Mouse (Mus musculus): ENCODE data around the gene Kcnc3. TPM values are rescaled to one million over a fixed set of nuclear protein-coding genes. Genes with fewer than 3 reads are reported as not detected.
A peak's percentile ranks its signal among the peaks of the same experiment; 100 is the strongest.

The Kcnc3 gene
- polyA plus RNA-seq, 1 experiment from 2014 or later, result 5.2 TPM

- H3K9me3 ChIP-seq (ENCODE audit: control insufficient read depth, low read length), result no peaks in the 10 kb centered on the region
- no peaks in the 10 kb centered on the region for H3K36me3 ChIP-seq (ENCODE audit: control insufficient read depth, insufficient read depth, low read length)
- peaks cover 20% of the 10 kb centered on the region for H3K27me3 ChIP-seq (ENCODE audit: control insufficient read depth, insufficient read depth, low read length)
- peak overlapping the region; percentile 41; the same call in 1 of the 2 replicates for H3K27ac ChIP-seq (replicated peaks; ENCODE audit: low read depth, low read length)
- H3K4me3 ChIP-seq (replicated peaks; ENCODE audit: low read depth, low read length), result peak overlapping the region; percentile 66
- WGBS, result 10% methylated on average over 12 of the region's 12 CpGs
- H3K9ac ChIP-seq (replicated peaks; ENCODE audit: low read length), result peak overlapping the region; percentile 57
- DNase-seq (peak; percentile 13), ATAC-seq (ENCODE audit: low FRiP score, low TSS enrichment) (no peak)
- H3K4me2 ChIP-seq (ENCODE audit: low read length), result peak overlapping the region; percentile 96
- H3K4me1 ChIP-seq (ENCODE audit: control insufficient read depth, insufficient read depth, low read length), result peaks cover 46% of the 10 kb centered on the region
These were observed 2.1 kb upstream of the Kcnc3 start for GRCm38 (mm10) chr7:44588338-44588737.

GRCm38 (mm10) chr7:44589149-44589548, 1.3 kb upstream of the Kcnc3 start:
- H3K4me2 ChIP-seq (ENCODE audit: low read length), result peak overlapping the region; percentile 96
- ATAC-seq (ENCODE audit: low FRiP score, low TSS enrichment) (no peak), DNase-seq (peak; percentile 90)
- H3K36me3 ChIP-seq (ENCODE audit: control insufficient read depth, insufficient read depth, low read length), result no peaks in the 10 kb centered on the region
- peak overlapping the region; percentile 41; the same call in 1 of the 2 replicates for H3K27ac ChIP-seq (replicated peaks; ENCODE audit: low read depth, low read length)
- peaks cover 21% of the 10 kb centered on the region for H3K27me3 ChIP-seq (ENCODE audit: control insufficient read depth, insufficient read depth, low read length)
- H3K9me3 ChIP-seq (ENCODE audit: control insufficient read depth, low read length), result no peaks in the 10 kb centered on the region
- peak overlapping the region; percentile 66 for H3K4me3 ChIP-seq (replicated peaks; ENCODE audit: low read depth, low read length)
- H3K9ac ChIP-seq (replicated peaks; ENCODE audit: low read length), result peak overlapping the region; percentile 57
- WGBS, result under 1% methylated on average over 33 of the region's 33 CpGs
- peaks cover 50% of the 10 kb centered on the region for H3K4me1 ChIP-seq (ENCODE audit: control insufficient read depth, insufficient read depth, low read length)

GRCm38 (mm10) chr7:44589946-44590345, 518 bp upstream of the Kcnc3 start:
- WGBS, result 3% methylated on average over 13 of the region's 13 CpGs
- peak; percentile 45 for DNase-seq

GRCm38 (mm10) chr7:44591348-44592116, 1.1 kb downstream of the Kcnc3 start:
- Histone ChIP-seq H3K4me1 (ENCODE audit: control insufficient read depth, insufficient read depth, low read length) (peaks cover 50% of the 10 kb centered on the region), H3K9ac (replicated peaks; ENCODE audit: low read length) (peak overlapping the region; percentile 66), H3K27ac (replicated peaks; ENCODE audit: low read depth, low read length) (peak overlapping the region; percentile 66; the same call in 1 of the 2 replicates), H3K36me3 (ENCODE audit: control insufficient read depth, insufficient read depth, low read length) (peaks cover 4% of the 10 kb centered on the region; the same call in 1 of the 2 replicates), H3K4me2 (ENCODE audit: low read length) (peak overlapping the region; percentile 96), H3K27me3 (ENCODE audit: control insufficient read depth, insufficient read depth, low read length) (peaks cover 21% of the 10 kb centered on the region), H3K9me3 (ENCODE audit: control insufficient read depth, low read length) (no peaks in the 10 kb centered on the region), H3K4me3 (replicated peaks; ENCODE audit: low read depth, low read length) (peak overlapping the region; percentile 66)
- ATAC-seq (ENCODE audit: low FRiP score, low TSS enrichment) (no peak), DNase-seq (peak; percentile 48)
- under 1% methylated on average over 54 of the region's 60 CpGs for WGBS

More at GRCm38 (mm10) chr7:44589946-44590345, 518 bp upstream of the Kcnc3 start:
- no peaks in the 10 kb centered on the region for H3K9me3 ChIP-seq (ENCODE audit: control insufficient read depth, low read length)
- no peaks in the 10 kb centered on the region for H3K36me3 ChIP-seq (ENCODE audit: control insufficient read depth, insufficient read depth, low read length)
- ATAC-seq (ENCODE audit: low FRiP score, low TSS enrichment), result no peak
- no peak overlapping the region for H3K27ac ChIP-seq (replicated peaks; ENCODE audit: low read depth, low read length)
- H3K4me3 ChIP-seq (replicated peaks; ENCODE audit: low read depth, low read length), result peak overlapping the region; percentile 66
- peaks cover 21% of the 10 kb centered on the region for H3K27me3 ChIP-seq (ENCODE audit: control insufficient read depth, insufficient read depth, low read length)
- H3K4me1 ChIP-seq (ENCODE audit: control insufficient read depth, insufficient read depth, low read length), result peaks cover 50% of the 10 kb centered on the region
- peak overlapping the region; percentile 96 for H3K4me2 ChIP-seq (ENCODE audit: low read length)
- no peak overlapping the region; the same call in 1 of the 2 replicates for H3K9ac ChIP-seq (replicated peaks; ENCODE audit: low read length)

GRCm38 (mm10) chr7:44593051-44593450, 2.6 kb downstream of the Kcnc3 start:
- Histone ChIP-seq H3K36me3 (ENCODE audit: control insufficient read depth, insufficient read depth, low read length) (peaks cover 4% of the 10 kb centered on the region; the same call in 1 of the 2 replicates), H3K4me2 (ENCODE audit: low read length) (peak overlapping the region; percentile 96), H3K9me3 (ENCODE audit: control insufficient read depth, low read length) (no peaks in the 10 kb centered on the region), H3K27me3 (ENCODE audit: control insufficient read depth, insufficient read depth, low read length) (peaks cover 19% of the 10 kb centered on the region), H3K9ac (replicated peaks; ENCODE audit: low read length) (no peak overlapping the region; the same call in 1 of the 2 replicates), H3K4me1 (ENCODE audit: control insufficient read depth, insufficient read depth, low read length) (peaks cover 40% of the 10 kb centered on the region), H3K4me3 (replicated peaks; ENCODE audit: low read depth, low read length) (peak overlapping the region; percentile 66), H3K27ac (replicated peaks; ENCODE audit: low read depth, low read length) (no peak overlapping the region)
- no peak for DNase-seq
- ATAC-seq (ENCODE audit: low FRiP score, low TSS enrichment), result no peak
- WGBS, result 1% methylated on average over 15 of the region's 15 CpGs

GRCm38 (mm10) chr7:44593775-44594174, 3.3 kb downstream of the Kcnc3 start:
- DNase-seq, result peak; percentile 97
- H3K4me1 ChIP-seq (ENCODE audit: control insufficient read depth, insufficient read depth, low read length), result peaks cover 35% of the 10 kb centered on the region
- under 1% methylated on average over 22 of the region's 22 CpGs for WGBS

GRCm38 (mm10) chr7:44594291-44594690, 3.8 kb downstream of the Kcnc3 start:
- Histone ChIP-seq H3K4me3 (replicated peaks; ENCODE audit: low read depth, low read length) (peak overlapping the region; percentile 66), H3K27ac (replicated peaks; ENCODE audit: low read depth, low read length) (peak overlapping the region; percentile 74), H3K4me2 (ENCODE audit: low read length) (peak overlapping the region; percentile 96), H3K9ac (replicated peaks; ENCODE audit: low read length) (peak overlapping the region; percentile 55), H3K4me1 (ENCODE audit: control insufficient read depth, insufficient read depth, low read length) (peaks cover 32% of the 10 kb centered on the region), H3K36me3 (ENCODE audit: control insufficient read depth, insufficient read depth, low read length) (peaks cover 4% of the 10 kb centered on the region; the same call in 1 of the 2 replicates), H3K9me3 (ENCODE audit: control insufficient read depth, low read length) (no peaks in the 10 kb centered on the region), H3K27me3 (ENCODE audit: control insufficient read depth, insufficient read depth, low read length) (peaks cover 19% of the 10 kb centered on the region)
- DNase-seq (peak; percentile 65), ATAC-seq (ENCODE audit: low FRiP score, low TSS enrichment) (no peak)
- WGBS, result 41% methylated on average over 6 of the region's 6 CpGs

More at GRCm38 (mm10) chr7:44593775-44594174, 3.3 kb downstream of the Kcnc3 start:
- H3K9ac ChIP-seq (replicated peaks; ENCODE audit: low read length), result peak overlapping the region; percentile 55
- peak overlapping the region; percentile 66 for H3K4me3 ChIP-seq (replicated peaks; ENCODE audit: low read depth, low read length)
- peaks cover 4% of the 10 kb centered on the region; the same call in 1 of the 2 replicates for H3K36me3 ChIP-seq (ENCODE audit: control insufficient read depth, insufficient read depth, low read length)
- H3K27me3 ChIP-seq (ENCODE audit: control insufficient read depth, insufficient read depth, low read length), result peaks cover 19% of the 10 kb centered on the region
- H3K4me2 ChIP-seq (ENCODE audit: low read length), result peak overlapping the region; percentile 96
- peak; percentile 63 for ATAC-seq (ENCODE audit: low FRiP score, low TSS enrichment)
- no peaks in the 10 kb centered on the region for H3K9me3 ChIP-seq (ENCODE audit: control insufficient read depth, low read length)
- peak overlapping the region; percentile 74 for H3K27ac ChIP-seq (replicated peaks; ENCODE audit: low read depth, low read length)

- no peak for DNase-seq
- Histone ChIP-seq H3K4me2 (ENCODE audit: low read length) (no peak overlapping the region), H3K27me3 (ENCODE audit: control insufficient read depth, insufficient read depth, low read length) (peaks cover 19% of the 10 kb centered on the region), H3K4me1 (ENCODE audit: control insufficient read depth, insufficient read depth, low read length) (peaks cover 25% of the 10 kb centered on the region), H3K27ac (replicated peaks; ENCODE audit: low read depth, low read length) (0 out of 2 replicates have a peak overlapping the region, but pooled peaks have one; percentile 74), H3K36me3 (ENCODE audit: control insufficient read depth, insufficient read depth, low read length) (peaks cover 4% of the 10 kb centered on the region; the same call in 1 of the 2 replicates), H3K4me3 (replicated peaks; ENCODE audit: low read depth, low read length) (no peak overlapping the region), H3K9me3 (ENCODE audit: control insufficient read depth, low read length) (no peaks in the 10 kb centered on the region), H3K9ac (replicated peaks; ENCODE audit: low read length) (no peak overlapping the region)
- ATAC-seq (ENCODE audit: low FRiP score, low TSS enrichment), result no peak
- WGBS, result 94% methylated on average over 20 of the region's 20 CpGs
These were observed 4.7 kb downstream of the Kcnc3 start for GRCm38 (mm10) chr7:44595131-44595561.

All from midbrain, embryonic 14.5 days (tissue).